Mouse (Mus musculus) 3T3-L1 (cell line): Measurements from ENCODE around the gene Pik3ca.

ENCODE experiments used
- DNase-seq: peaks from one replicate; pipeline ENCODE4 v3.0.0-alpha.2; 2015; ENCODE audit warnings: low read depth, low spot score

Pik3ca gene

GRCm38 (mm10) chr3:32441710-32442109 is 44.2 kb downstream of the Pik3ca start:
- no peak for DNase-seq

GRCm38 (mm10) chr3:32454329-32455021 is 57.0 kb downstream of the Pik3ca start:
- no peak for DNase-seq

DNA sequence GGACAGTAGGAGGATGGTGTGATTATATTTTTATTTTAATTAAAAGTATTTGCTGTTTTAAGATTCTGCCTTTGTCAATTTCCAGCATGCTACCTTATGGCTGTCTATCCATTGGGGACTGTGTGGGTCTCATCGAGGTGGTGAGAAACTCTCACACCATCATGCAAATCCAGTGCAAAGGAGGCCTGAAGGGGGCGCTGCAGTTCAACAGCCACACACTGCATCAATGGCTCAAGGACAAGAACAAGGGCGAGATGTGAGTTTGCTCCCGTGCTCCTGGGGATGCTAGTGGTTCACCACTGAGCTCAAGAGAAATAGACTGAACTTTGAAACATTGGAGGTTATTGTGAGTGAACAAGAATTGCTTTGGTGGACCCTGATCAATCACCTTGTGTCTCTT is 62.3 kb downstream of the Pik3ca start:
- DNase-seq, result peak; percentile 74

DNA sequence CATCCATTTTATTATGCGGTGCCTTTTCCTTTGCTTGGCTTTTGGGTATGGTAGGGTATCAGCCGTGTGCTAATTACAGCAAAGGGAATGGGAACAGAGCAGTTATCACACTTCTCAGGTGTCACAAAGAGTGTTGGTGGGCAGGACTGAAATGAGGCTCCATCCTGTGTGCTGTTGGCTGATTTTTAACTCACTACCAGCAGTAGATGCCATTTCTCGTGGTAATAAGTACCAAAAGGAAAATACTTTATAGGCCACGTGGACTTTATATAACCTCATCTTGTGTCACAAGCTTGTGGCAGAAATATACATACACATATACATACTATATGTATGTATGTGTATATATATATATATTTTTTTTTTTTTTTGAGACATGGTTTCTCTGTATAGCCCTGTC is 69.8 kb downstream of the Pik3ca start:
- no peak for DNase-seq

GRCm38 (mm10) chr3:32468411-32468810 is 70.9 kb downstream of the Pik3ca start:
- no peak for DNase-seq

- DNase-seq, result no peak
These were observed 73.0 kb downstream of the Pik3ca start for GRCm38 (mm10) chr3:32470449-32470848.

- DNase-seq, result no peak
These were observed 73.6 kb downstream of the Pik3ca start for GRCm38 (mm10) chr3:32471098-32471497.

DNA sequence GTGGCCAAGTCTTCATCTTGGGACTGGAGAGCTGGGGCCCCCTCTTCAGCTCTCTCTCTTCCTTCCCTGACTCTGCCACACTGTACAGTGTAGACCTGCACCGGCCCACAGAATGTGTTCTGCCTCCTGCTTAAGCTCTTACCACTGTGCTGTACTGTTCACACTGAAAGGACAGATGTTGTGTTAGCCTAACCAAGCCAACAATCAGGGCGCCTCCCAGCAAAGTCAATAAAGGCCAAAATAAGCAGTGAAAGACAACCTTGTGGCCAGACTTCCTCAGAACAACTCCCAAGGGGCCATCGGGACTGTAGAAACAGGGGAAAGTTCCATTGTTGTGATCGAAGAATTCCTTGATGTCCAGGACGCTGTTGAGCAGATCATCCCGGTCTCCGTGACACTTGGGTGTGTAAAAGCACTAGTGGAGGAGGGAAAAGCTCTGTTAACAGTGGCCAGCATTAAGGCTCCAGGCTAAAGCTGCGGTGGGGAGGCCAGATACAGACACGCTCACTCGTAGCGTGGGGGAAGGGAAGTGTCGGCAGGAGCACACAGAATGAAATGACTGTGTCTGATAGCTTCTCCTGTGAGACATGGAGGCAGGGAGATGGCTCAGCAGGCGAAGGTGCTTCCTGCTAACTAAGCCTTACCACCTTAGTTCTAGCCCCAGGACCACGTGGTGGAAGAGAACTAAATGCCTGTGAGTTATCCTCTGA is 74.9 kb downstream of the Pik3ca start:
- no peak for DNase-seq

GRCm38 (mm10) chr3:32473184-32473583 is 75.7 kb downstream of the Pik3ca start:
- DNase-seq, result no peak

DNA sequence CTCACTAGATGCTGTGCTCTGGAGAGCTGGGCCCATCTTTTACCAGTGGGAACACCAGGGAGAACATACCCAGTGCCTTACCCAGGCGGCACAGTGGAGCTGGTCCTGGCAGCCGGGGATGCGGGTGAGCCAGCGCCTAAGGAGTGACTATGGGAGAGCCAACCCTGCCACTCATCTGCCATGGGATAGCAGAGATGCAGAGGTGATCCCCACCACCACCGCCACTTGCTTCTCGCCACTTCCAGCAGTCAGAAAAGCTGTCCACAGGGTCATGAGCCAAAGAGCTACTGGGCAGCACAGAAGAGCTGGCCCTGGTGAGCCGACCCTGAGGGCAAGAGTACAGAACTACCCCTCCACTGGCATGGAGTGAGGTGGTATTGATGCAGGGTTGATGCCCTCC is 82.5 kb downstream of the Pik3ca start:
- DNase-seq, result no peak

- no peak for DNase-seq
These were observed 85.6 kb downstream of the Pik3ca start for GRCm38 (mm10) chr3:32483035-32483434.

DNA sequence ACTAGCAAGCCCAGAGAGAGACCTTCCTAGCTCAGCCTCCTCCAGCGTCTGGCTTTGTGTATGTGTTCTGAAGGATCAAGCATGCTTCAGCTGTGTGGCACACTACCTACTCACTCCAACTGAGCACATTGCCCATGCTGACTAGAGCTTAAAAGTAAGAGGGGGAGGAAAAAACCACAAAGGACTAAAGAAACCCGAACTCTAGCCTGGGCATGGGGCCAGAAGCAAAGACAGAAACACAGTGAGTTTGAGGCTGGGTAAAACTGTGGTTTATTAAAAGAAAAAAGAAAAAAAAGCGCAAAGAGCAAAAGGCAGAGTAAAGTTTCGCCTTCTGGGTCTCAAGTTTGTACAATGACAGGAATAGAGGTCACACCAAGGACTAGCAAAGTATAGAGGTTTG is 89.1 kb downstream of the Pik3ca start:
- peak; percentile 86 for DNase-seq

- DNase-seq, result no peak
These were observed 90.7 kb downstream of the Pik3ca start for GRCm38 (mm10) chr3:32488172-32488571.

DNA sequence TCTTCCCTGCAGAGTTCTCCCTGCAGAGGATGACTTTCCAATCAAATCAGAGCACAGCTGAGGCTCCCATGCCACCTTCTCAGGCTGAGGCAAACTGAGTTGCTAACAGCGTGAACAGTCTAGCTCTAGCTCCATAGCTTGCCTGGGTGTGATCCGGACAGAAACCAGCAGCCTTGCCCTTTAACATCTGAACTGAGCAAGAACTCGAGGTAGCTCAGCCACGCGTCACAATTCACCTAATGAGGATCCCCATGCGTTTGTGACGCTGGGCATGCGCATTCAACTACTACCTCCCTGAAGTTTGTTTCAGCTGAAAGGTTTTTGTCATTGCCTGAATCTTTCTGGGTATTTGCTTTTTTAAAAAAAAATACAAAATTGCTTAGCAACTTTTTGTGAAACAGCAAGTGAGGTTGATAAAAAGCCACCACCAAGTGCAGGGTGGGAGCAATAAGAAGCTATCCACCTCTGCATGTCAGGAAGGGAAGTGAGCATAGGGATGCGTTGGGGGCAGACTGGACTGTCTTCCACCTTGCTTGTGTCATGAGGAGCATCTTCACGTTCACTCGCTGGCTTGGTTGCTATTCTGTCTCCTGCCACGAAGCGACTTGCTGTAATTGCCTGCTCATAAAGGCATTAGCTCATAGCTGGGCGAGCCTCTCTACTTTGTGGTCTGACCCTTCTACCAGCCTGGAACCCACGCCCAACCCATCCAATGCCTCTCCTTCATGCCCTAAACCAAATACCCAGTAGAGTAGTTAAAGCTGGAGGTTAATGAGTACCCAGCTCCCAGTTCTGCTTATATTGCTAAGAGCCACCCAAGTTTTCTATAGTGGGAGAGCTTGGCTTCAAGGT is 92.8 kb downstream of the Pik3ca start:
- no peak for DNase-seq

DNA sequence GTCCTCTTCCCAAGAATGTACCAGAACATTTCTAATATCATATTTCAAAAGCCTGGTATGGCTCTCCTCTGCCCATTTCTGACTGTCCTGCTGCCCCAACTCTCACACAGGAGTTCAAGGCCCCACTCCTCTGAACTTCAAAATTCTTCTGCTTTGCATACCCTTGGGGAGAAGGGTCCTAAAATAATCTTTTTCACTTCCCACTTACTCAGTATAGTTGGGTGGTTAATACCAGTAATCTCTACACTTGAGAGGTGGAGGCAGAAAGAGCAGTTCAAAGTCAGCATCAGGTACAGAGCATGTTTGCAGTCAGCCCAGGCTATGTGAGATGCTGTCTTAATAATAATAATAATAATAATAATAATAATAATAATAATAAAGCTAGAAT is 93.5 kb downstream of the Pik3ca start:
- DNase-seq, result no peak

DNA sequence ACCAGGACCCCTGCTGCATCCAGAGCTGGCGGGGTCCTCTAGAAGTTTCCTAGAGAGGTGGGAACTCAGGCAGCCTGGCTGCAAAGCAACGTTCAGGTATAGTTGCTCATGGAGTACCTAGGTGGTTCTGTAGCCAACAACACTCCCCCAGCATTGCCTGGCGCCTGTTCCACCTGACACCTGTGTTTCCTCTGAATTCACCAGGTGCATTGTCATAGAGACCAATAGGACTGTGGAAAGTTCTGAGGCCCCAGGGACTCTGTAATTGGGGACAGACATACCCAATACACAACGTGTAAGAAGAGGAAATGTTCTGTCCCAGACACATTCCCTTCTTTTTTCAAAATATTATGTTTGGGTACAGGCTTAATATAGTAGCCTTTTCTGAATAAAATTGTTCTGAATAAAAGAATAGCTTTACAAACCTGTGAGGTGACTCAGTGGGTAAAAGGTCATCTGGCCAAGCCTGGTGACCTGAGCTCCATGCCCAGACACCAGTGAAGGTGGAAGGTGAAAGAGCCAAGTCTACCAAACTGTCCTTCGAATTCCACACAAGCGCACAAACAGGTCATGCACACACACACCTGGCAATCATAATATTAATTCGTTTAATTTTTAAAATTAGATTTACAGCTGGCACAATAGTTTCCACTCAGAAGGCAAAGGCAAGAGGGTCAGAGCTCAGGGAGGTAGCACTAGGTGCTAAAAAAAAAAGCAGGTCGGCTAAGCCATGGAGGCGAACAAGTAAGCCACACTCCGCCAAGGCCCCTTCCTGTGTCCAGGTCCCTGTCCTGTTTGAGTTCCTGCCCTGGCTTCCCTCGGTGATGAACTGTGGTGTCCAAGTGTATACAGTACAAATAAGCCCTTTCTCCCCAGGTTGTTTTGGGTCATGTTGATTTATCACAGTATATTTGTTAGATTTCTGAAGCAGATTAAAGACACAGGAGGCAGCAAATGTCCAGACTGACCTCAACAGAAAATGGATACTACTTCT is 94.9 kb downstream of the Pik3ca start, which contains the start of gene Kcnmb3:
TSS of gene Kcnmb3 (minus strand) at position 135 of the 994 bp plus-strand sequence.
- no peak for DNase-seq

DNA sequence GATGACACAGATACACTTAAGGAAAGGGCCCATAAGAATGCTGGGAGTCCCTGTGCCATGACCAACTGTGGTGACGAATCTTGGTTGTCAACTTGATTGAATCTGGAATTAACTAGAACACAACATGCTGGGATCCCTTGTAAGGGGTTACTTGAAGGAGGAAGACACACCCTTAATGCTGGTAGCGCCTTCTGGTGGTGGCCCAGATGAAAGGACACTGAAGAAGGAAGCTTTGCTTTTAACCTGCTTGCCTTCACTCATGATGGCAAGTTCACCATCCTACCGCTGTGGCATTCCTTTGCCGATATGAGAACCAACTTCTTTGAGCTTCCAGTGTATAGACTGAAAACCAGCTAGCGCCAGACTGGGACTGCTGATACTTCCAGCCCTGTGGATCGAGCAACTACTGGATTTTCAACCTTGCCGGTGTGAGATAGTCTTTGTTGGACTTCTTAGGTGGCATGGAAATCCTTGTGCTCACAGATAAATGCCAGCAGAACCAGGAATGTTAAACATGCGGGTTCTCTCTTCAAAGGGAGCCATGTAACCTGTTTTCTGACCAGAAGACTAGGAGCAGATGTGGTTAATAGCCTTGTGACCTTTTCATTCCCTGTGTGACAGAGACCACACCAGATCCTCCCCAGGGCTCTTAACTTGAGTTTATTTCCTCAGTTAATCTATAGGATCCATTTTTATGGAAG is 97.1 kb downstream of the Pik3ca start:
- no peak for DNase-seq

GRCm38 (mm10) chr3:32495088-32495770 is 97.8 kb downstream of the Pik3ca start:
- peak; percentile 35 for DNase-seq

GRCm38 (mm10) chr3:32495856-32496710 is 98.6 kb downstream of the Pik3ca start:
- peak; percentile 81 for DNase-seq
